Mouse (Mus musculus) ES-Bruce4 (cell line): ENCODE results near the gene Dpp6. TPM values are rescaled to one million over a fixed set of nuclear protein-coding genes. Genes with fewer than 3 reads are reported as not detected.

Experiments used
- H3K27ac ChIP-seq: 2 replicates; pipeline ENCODE4 v1.5.1; 2012; ENCODE audit warnings: low read length, inconsistent platforms; ENCODE audit not compliant: insufficient read depth
- H3K27me3 ChIP-seq: 2 replicates; pipeline ENCODE4 v1.6.1; 2012; ENCODE audit warnings: mild to moderate bottlenecking, low read length, inconsistent platforms; ENCODE audit not compliant: control insufficient read depth, poor library complexity, insufficient read depth, severe bottlenecking
- H3K36me3 ChIP-seq: 2 replicates; pipeline ENCODE4 v1.6.1; 2012; ENCODE audit warnings: inconsistent platforms, mild to moderate bottlenecking, low read length, moderate library complexity; ENCODE audit not compliant: control insufficient read depth, poor library complexity, insufficient read depth, severe bottlenecking
- H3K4me1 ChIP-seq: one replicate; pipeline ENCODE4 v1.8.1; 2011; ENCODE audit warnings: low read length; ENCODE audit not compliant: control insufficient read depth, insufficient read depth
- H3K4me3 ChIP-seq: 2 replicates; pipeline ENCODE4 v1.5.1; 2011; ENCODE audit warnings: low read depth, mild to moderate bottlenecking, low read length
- H3K9ac ChIP-seq: 2 replicates; pipeline ENCODE4 v1.6.1; 2012; ENCODE audit warnings: low read depth, mild to moderate bottlenecking, inconsistent platforms; ENCODE audit not compliant: poor library complexity, severe bottlenecking
- H3K9me3 ChIP-seq: replicated peaks from 2 replicates; pipeline ENCODE4 v1.6.1; 2012; ENCODE audit warnings: mild to moderate bottlenecking, low read length, inconsistent platforms; ENCODE audit not compliant: control insufficient read depth, poor library complexity, insufficient read depth, severe bottlenecking
- CTCF ChIP-seq: IDR thresholded peaks from one replicate; pipeline ENCODE4 v1.8.1; 2011; ENCODE audit warnings: low read depth, low read length
- EP300 ChIP-seq: IDR thresholded peaks from 2 replicates; pipeline ENCODE4 v1.6.1; 2011; ENCODE audit warnings: low read depth, low read length; ENCODE audit not compliant: insufficient read depth
- POLR2A ChIP-seq: IDR thresholded peaks from one replicate; pipeline ENCODE4 v1.8.1; 2011; ENCODE audit warnings: low read length; ENCODE audit not compliant: insufficient read depth
- polyA plus RNA-seq: library from polyadenylated mRNA; stranded (reverse); fragments of >200 nt; gene quantifications from 2 replicates; pipeline ENCODE4 v1.2.4, GENCODE M21; 2011; ENCODE audit warnings: low read depth; ENCODE audit not compliant: missing spikeins, insufficient read depth, insufficient read length

The Dpp6 gene
- polyA plus RNA-seq, 1 experiment = 4.1 TPM

- TF ChIP-seq EP300 (no peak), POLR2A (no peak), CTCF (no peak)
- no peaks in the 10 kb centered on the region for H3K4me1 ChIP-seq
Measured at GRCm38 (mm10) chr5:27194157-27194556, 377.2 kb downstream of the Dpp6 start.

GRCm38 (mm10) chr5:27194975-27195374, 378.0 kb downstream of the Dpp6 start:
- Histone ChIP-seq H3K9me3 (no peaks in the 10 kb centered on the region), H3K27ac (no peak overlapping the region), H3K36me3 (no peaks in the 10 kb centered on the region), H3K9ac (no peak overlapping the region), H3K4me1 (no peaks in the 10 kb centered on the region), H3K4me3 (no peak overlapping the region), H3K27me3 (no peaks in the 10 kb centered on the region)
- no peak for TF ChIP-seq EP300
- no peak for TF ChIP-seq POLR2A
- TF ChIP-seq CTCF = no peak

More at GRCm38 (mm10) chr5:27194157-27194556, 377.2 kb downstream of the Dpp6 start:
- Histone ChIP-seq H3K27me3 (no peaks in the 10 kb centered on the region), H3K9me3 (no peaks in the 10 kb centered on the region), H3K4me3 (no peak overlapping the region), H3K27ac (no peak overlapping the region), H3K9ac (no peak overlapping the region), H3K36me3 (no peaks in the 10 kb centered on the region)

- H3K4me1 ChIP-seq = no peaks in the 10 kb centered on the region
- no peak overlapping the region for H3K4me3 ChIP-seq
- no peaks in the 10 kb centered on the region for H3K27me3 ChIP-seq
- no peaks in the 10 kb centered on the region for H3K36me3 ChIP-seq
- TF ChIP-seq EP300 (no peak), POLR2A (no peak), CTCF (peak; percentile 44)
- no peak overlapping the region for H3K27ac ChIP-seq
- H3K9me3 ChIP-seq = no peaks in the 10 kb centered on the region
- no peak overlapping the region for H3K9ac ChIP-seq
Measured at GRCm38 (mm10) chr5:27200581-27201341, 383.8 kb downstream of the Dpp6 start.

GRCm38 (mm10) chr5:27203131-27203530, 386.1 kb downstream of the Dpp6 start:
- Histone ChIP-seq H3K36me3 (no peaks in the 10 kb centered on the region), H3K27ac (no peak overlapping the region), H3K9ac (no peak overlapping the region), H3K9me3 (no peaks in the 10 kb centered on the region), H3K27me3 (no peaks in the 10 kb centered on the region), H3K4me3 (no peak overlapping the region), H3K4me1 (no peaks in the 10 kb centered on the region)
- TF ChIP-seq POLR2A (no peak), CTCF (no peak), EP300 (no peak)

GRCm38 (mm10) chr5:27204721-27205120, 387.7 kb downstream of the Dpp6 start:
- no peak overlapping the region for H3K27ac ChIP-seq
- H3K27me3 ChIP-seq = no peaks in the 10 kb centered on the region
- H3K4me3 ChIP-seq = no peak overlapping the region
- no peak overlapping the region for H3K9ac ChIP-seq
- TF ChIP-seq CTCF (no peak), EP300 (no peak)
- H3K36me3 ChIP-seq = no peaks in the 10 kb centered on the region
- H3K4me1 ChIP-seq = no peaks in the 10 kb centered on the region
- no peaks in the 10 kb centered on the region for H3K9me3 ChIP-seq

- Histone ChIP-seq H3K27ac (no peak overlapping the region), H3K4me3 (no peak overlapping the region), H3K9ac (no peak overlapping the region), H3K4me1 (no peaks in the 10 kb centered on the region), H3K9me3 (no peaks in the 10 kb centered on the region), H3K27me3 (no peaks in the 10 kb centered on the region), H3K36me3 (no peaks in the 10 kb centered on the region)
- TF ChIP-seq CTCF (no peak), EP300 (no peak), POLR2A (no peak)
Measured at GRCm38 (mm10) chr5:27205754-27206153, 388.8 kb downstream of the Dpp6 start.
